26 mouse cellular contexts compared by ENCODE assay signal in genomic region chr5:26202471-26202870, GRCm38 (mm10). TPM values are rescaled to one million over a fixed set of nuclear protein-coding genes. Genes with fewer than 3 reads are reported as not detected.
"Had no signal": no experiment of that assay in that cellular context is flagged by ENCODE, and none has a peak within 500 bp of the region (broad histone marks: within the 10 kb centered on the region; RNA-seq: fewer than 3 reads in every experiment).

No protein-coding gene starts in this region.

- ATAC-seq: liver, embryonic 12.5 days had no signal

- H3K4me2 ChIP-seq: kidney, embryonic 15.5 days; limb, embryonic 13.5 days; liver, embryonic 12.5 days; liver, embryonic 15.5 days; lung, embryonic 15.5 days; midbrain, embryonic 11.5 days; neural tube, embryonic 12.5 days; stomach, embryonic 15.5 days had no signal

- H3K4me1 ChIP-seq: limb, embryonic 10.5 days; limb, embryonic 13.5 days; liver, embryonic 12.5 days; liver, embryonic 15.5 days; lung, embryonic 15.5 days; stomach, embryonic 15.5 days had no signal

- H3K27ac ChIP-seq: kidney, embryonic 15.5 days; layer of hippocampus, adult 2 months; limb, embryonic 10.5 days; limb, embryonic 13.5 days; liver, embryonic 12.5 days; liver, embryonic 15.5 days; lung, embryonic 15.5 days; neural tube, embryonic 12.5 days; stomach, embryonic 15.5 days had no signal

- H3K9ac ChIP-seq: kidney, embryonic 15.5 days; limb, embryonic 13.5 days; liver, embryonic 12.5 days; liver, embryonic 15.5 days; lung, embryonic 15.5 days; neural tube, embryonic 12.5 days; stomach, embryonic 15.5 days had no signal

- H3K4me3 ChIP-seq: kidney, embryonic 15.5 days; layer of hippocampus, adult 2 months; limb, embryonic 10.5 days; limb, embryonic 13.5 days; liver, embryonic 12.5 days; liver, embryonic 15.5 days; lung, embryonic 15.5 days; neural tube, embryonic 12.5 days; stomach, embryonic 15.5 days had no signal

- H3K27me3 ChIP-seq: kidney, embryonic 15.5 days; limb, embryonic 13.5 days; liver, embryonic 12.5 days; liver, embryonic 15.5 days; lung, embryonic 15.5 days; neural tube, embryonic 12.5 days; stomach, embryonic 15.5 days had no signal

- DNase-seq: kidney, adult 8-10 months; kidney, postnatal 25 days; layer of hippocampus, adult 9-11 months; liver; lung, adult 18-20 months; lung, postnatal 10 days; lung, postnatal 36 days; midbrain, embryonic 14.5 days; retina, postnatal 1 day; right cerebral cortex, postnatal 25 days; spleen, adult 18-20 months; thymus, postnatal 25 days had no signal

- H3K36me3 ChIP-seq: kidney, embryonic 15.5 days; limb, embryonic 10.5 days; limb, embryonic 13.5 days; liver, embryonic 12.5 days; liver, embryonic 15.5 days; lung, embryonic 15.5 days; neural tube, embryonic 12.5 days; stomach, embryonic 15.5 days had no signal

- H3K9me3 ChIP-seq: kidney, embryonic 15.5 days; limb, embryonic 10.5 days; limb, embryonic 13.5 days; liver, embryonic 15.5 days; lung, embryonic 15.5 days; neural tube, embryonic 12.5 days; stomach, embryonic 15.5 days had no signal

RNA-seq across cellular contexts. Expression of gene Gm7361, which starts 55.0 kb away (rescaled TPM):
- total RNA-seq: left cerebral cortex, adult 18-20 months; megakaryocyte-erythroid progenitor cell, adult 5-6 weeks; neutrophil, adult 5-6 weeks had no signal
- polyA plus RNA-seq: kidney, embryonic 15.5 days; large intestine, adult 2 months; limb, embryonic 10.5 days; limb, embryonic 13.5 days; liver, embryonic 12.5 days; liver, embryonic 15.5 days; lung, embryonic 15.5 days; midbrain, embryonic 11.5 days; neural tube, embryonic 12.5 days; stomach, embryonic 15.5 days had no signal
